8 mouse cellular contexts compared by ENCODE assay signal in the genomic region with DNA sequence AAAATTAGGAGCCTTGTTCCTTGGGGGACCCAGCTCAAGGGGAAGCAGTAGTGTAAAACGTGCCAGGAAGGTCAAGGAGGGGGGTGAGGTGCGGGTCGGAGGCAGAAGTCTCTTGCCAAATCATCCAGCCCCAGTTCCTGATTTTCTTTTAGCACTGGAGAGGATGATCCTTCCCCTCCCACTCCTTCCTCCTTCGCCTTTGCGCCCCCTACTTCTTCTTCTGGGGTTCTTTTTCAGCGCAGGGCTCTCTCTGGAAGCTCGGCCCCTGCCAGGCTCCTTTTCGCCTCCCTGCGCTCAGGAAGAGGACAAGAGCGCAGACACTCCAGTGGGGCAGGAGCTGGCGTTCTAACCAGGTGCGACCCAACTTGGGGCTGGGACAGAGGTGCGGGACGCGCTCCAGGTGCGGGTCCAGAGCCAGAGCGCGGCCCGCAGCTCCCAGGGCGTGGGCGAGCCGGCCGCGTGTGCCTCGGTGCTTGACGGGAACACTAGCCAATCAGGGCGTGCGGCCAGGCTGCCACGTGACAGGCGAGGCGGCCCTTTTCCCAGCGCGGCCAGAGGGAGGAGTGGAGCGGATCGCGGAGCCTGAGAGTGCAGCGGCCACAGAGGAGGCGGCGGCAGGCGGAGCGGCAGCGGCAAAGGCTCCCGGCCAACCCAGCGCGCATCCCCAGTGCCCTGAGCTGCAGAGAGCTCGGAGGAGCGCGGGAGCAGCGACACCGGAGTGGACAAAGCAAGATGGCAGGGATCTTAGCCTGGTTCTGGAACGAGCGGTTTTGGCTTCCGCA. TPM values are rescaled to one million over a fixed set of nuclear protein-coding genes. Genes with fewer than 3 reads are reported as not detected.
DNase-seq lines count a peak whose midpoint lies in the region; ATAC-seq lines count a peak whose summit lies in the region.

Gene Cers6 (plus strand): TSS at position 538 of the 782 bp plus-strand sequence.

- no peaks in the 10 kb centered on the region for H3K36me3 ChIP-seq in intestine, embryonic 15.5 days

- ATAC-seq in intestine, embryonic 15.5 days: peak; percentile 98
- ATAC-seq in megakaryocyte-erythroid progenitor cell, adult 5-6 weeks (replicated peaks; ENCODE audit: low FRiP score, low TSS enrichment, poor library complexity, severe bottlenecking): peak; percentile 97

- peak within 1 kb of the TSS; percentile 86 for H3K27ac ChIP-seq in intestine, embryonic 15.5 days

- H3K27me3 ChIP-seq in intestine, embryonic 15.5 days (replicated peaks): no peaks in the 10 kb centered on the region

- peak; percentile 95 to 96 for DNase-seq in adrenal gland, adult 18-20 months (ENCODE audit: low spot score in 2 of 2)
- DNase-seq in embryo, embryonic 10 days (ENCODE audit: low spot score): peak; percentile 99
- DNase-seq in gastrocnemius, postnatal 36 days: peak; percentile 94 to 96
- DNase-seq in left cerebral cortex, postnatal 14 days (ENCODE audit: low spot score in 2 of 2): peak; percentile 97 to 98
- DNase-seq in right cerebral cortex, postnatal 14 days: peak; percentile 98
- peak; percentile 97 for DNase-seq in urinary bladder, postnatal 25 days (ENCODE audit: low spot score)

- WGBS in intestine, embryonic 15.5 days: under 1% methylated on average over 53 of the region's 53 CpGs

- peaks cover 9% of the 10 kb centered on the region for H3K4me1 ChIP-seq in intestine, embryonic 15.5 days (replicated peaks)

- peak within 1 kb of the TSS; percentile 84 for H3K9ac ChIP-seq in intestine, embryonic 15.5 days

- H3K9me3 ChIP-seq in intestine, embryonic 15.5 days: no peaks in the 10 kb centered on the region

- peak within 1 kb of the TSS; percentile 59 for H3K4me3 ChIP-seq in intestine, embryonic 15.5 days (replicated peaks)

- intact Hi-C loops in gastrocnemius, postnatal 36 days (cut with DNase I): no loop called here
- intact Hi-C loops in left cerebral cortex, postnatal 14 days (cut with DNase I): no loop called here

- H3K4me2 ChIP-seq in intestine, embryonic 15.5 days (replicated peaks): peak within 1 kb of the TSS; percentile 89

RNA-seq across cellular contexts. Expression of gene Cers6, which starts in this region (rescaled TPM):
- 1 to 10 TPM; 5.2 to 8.2 TPM for total RNA-seq in adrenal gland, adult 18-20 months (2021)
- 1 to 10 TPM; 1.6 TPM for total RNA-seq in gastrocnemius, postnatal 36 days (2021)
- polyA plus RNA-seq in intestine, embryonic 15.5 days (2015; fragmentation: Nextera tagmentation; extraction: Ambion mirVana): 37.9 and 40.5 TPM in 2 replicates
- total RNA-seq in left cerebral cortex, postnatal 14 days (2021): 10 to 100 TPM; 69.2 to 74.0 TPM
- 0.79 and 2.8 TPM in 2 replicates for total RNA-seq in megakaryocyte-erythroid progenitor cell, adult 5-6 weeks (2014; fragmentation: Nextera tagmentation)
- 1.1 and 1.4 TPM in 2 replicates for total RNA-seq in megakaryocyte-erythroid progenitor cell, adult 5-6 weeks (2017)

Comparison
In these comparisons a context has a peak if more than half of its experiments do, and no peak if none do; other contexts are left out.
1. Peak in every context shown above with its lines: DNase-seq, ATAC-seq, H3K4me3 ChIP-seq and H3K27ac ChIP-seq.
2. RNA of gene Cers6 (total RNA-seq): 69.2 to 74.0 TPM in left cerebral cortex, postnatal 14 days; 5.2 to 8.2 TPM in adrenal gland, adult 18-20 months, 1.6 TPM in gastrocnemius, postnatal 36 days and 0.79 to 2.8 TPM in megakaryocyte-erythroid progenitor cell, adult 5-6 weeks; every median in the first group is over 4 times any median in the second.